Mouse (Mus musculus) neural tube, embryonic 11.5 days (tissue): ENCODE results near the gene Extl1. TPM values are rescaled to one million over a fixed set of nuclear protein-coding genes. Genes with fewer than 3 reads are reported as not detected.
"Not testable (repeated sequence)": the region's sequence is repeated elsewhere in the genome, so short reads cannot be mapped to it uniquely, and the experiment has no call there.

Experiments
- ATAC-seq: fragments of 200-750 bp; cut with Nextera tagmentation; 2 replicates; pipeline ENCODE4 v1.8.0; 2017; ENCODE audit warnings: moderate number of reproducible peaks, mild to moderate bottlenecking, moderate TSS enrichment, moderate library complexity; ENCODE audit not compliant: insufficient read depth, low FRiP score, low TSS enrichment
- DNase-seq: peaks from one replicate; pipeline ENCODE4 v3.0.0-alpha.2; 2015; ENCODE audit warnings: low spot score
- H3K27ac ChIP-seq: fragments of 300-500 bp; sonication (generic); 2 replicates; pipeline ENCODE4 v1.5.1; 2014; ENCODE audit warnings: low read depth, mild to moderate bottlenecking, low read length
- H3K27me3 ChIP-seq: fragments of 300-500 bp; sonication (generic); 2 replicates; pipeline ENCODE4 v1.6.1; 2014; ENCODE audit warnings: mild to moderate bottlenecking, low read length, mixed read lengths; ENCODE audit not compliant: control insufficient read depth, insufficient read depth
- H3K36me3 ChIP-seq: fragments of 300-500 bp; sonication (generic); 2 replicates; pipeline ENCODE4 v1.6.1; 2014; ENCODE audit warnings: mild to moderate bottlenecking, low read length, moderate library complexity, mixed read lengths; ENCODE audit not compliant: control insufficient read depth, insufficient read depth
- H3K4me1 ChIP-seq: fragments of 300-500 bp; sonication (generic); 2 replicates; pipeline ENCODE4 v1.6.1; 2014; ENCODE audit warnings: low read length, mixed read lengths; ENCODE audit not compliant: control insufficient read depth, insufficient read depth
- H3K4me2 ChIP-seq: fragments of 300-500 bp; sonication (generic); 2 replicates; pipeline ENCODE4 v1.6.1; 2014; ENCODE audit warnings: low read depth, mild to moderate bottlenecking, moderate library complexity
- H3K4me3 ChIP-seq: fragments of 300-500 bp; sonication (generic); 2 replicates; pipeline ENCODE4 v1.5.1; 2014; ENCODE audit warnings: low read depth, low read length
- H3K9ac ChIP-seq: fragments of 300-500 bp; sonication (generic); 2 replicates; pipeline ENCODE4 v1.6.1; 2014; ENCODE audit warnings: mild to moderate bottlenecking, low read length
- H3K9me3 ChIP-seq: fragments of 300-500 bp; sonication (generic); 2 replicates; pipeline ENCODE4 v1.6.1; 2016; ENCODE audit warnings: low read length; ENCODE audit not compliant: control insufficient read depth
- WGBS: fragments of 180-500 bp; shearing (Covaris S2); extraction: QIAGEN DNeasy Blood & Tissue Kit; methylation state at CpG from one replicate; pipeline ENCODE4 v1.1.7; 2014; 5-methylcytosine and 5-hydroxymethylcytosine counted together
- polyA plus RNA-seq: library from polyadenylated mRNA; unstranded; fragments of >200 nt; fragmentation: Nextera tagmentation; extraction: Ambion mirVana; gene quantifications from 2 replicates; pipeline ENCODE4 v1.2.1, GENCODE M21; 2014

Gene Extl1
- polyA plus RNA-seq, 1 experiment from 2014 or later: 0.24 TPM

DNA sequence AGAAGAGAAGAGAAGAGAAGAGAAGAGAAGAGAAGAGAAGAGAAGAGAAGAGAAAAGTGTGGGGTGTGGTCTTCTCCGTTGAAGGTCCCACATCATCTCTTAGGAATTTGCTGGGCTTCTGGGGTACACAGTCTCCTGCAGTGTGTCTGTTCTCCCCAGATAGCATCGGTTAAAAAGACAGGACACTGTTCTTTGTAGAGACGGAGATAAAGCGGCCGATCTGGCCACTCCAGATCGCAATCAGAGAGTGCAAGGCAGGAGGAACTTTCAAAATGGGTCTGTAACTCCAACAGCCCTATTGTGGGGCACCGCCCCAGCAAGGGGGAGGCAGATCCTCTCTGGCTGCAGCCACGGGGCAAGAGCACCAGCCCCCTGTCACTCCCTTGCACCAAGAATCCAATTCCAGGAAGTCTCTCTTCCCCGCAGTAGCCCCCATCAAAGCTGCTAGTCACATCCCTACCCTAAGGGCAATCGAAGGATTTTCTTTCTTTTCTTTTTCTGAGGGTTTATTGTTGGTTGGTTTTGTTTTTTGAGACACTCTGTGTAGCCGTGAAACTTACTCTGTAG lies 41.4 kb downstream of the Extl1 start:
- 0 out of 2 replicates have a peak, but pooled peaks cover 5% of the 10 kb centered on the region for H3K4me1 ChIP-seq
- no peak overlapping the region for H3K9ac ChIP-seq
- 43% methylated on average over 11 of the region's 11 CpGs for WGBS
- no peak overlapping the region for H3K4me3 ChIP-seq
- no peaks in the 10 kb centered on the region for H3K9me3 ChIP-seq
- DNase-seq: no peak
- no peak for ATAC-seq
- H3K27me3 ChIP-seq: peaks cover 36% of the 10 kb centered on the region
- H3K4me2 ChIP-seq: no peak overlapping the region
- H3K36me3 ChIP-seq: no peaks in the 10 kb centered on the region
- H3K27ac ChIP-seq: no peak overlapping the region

DNA sequence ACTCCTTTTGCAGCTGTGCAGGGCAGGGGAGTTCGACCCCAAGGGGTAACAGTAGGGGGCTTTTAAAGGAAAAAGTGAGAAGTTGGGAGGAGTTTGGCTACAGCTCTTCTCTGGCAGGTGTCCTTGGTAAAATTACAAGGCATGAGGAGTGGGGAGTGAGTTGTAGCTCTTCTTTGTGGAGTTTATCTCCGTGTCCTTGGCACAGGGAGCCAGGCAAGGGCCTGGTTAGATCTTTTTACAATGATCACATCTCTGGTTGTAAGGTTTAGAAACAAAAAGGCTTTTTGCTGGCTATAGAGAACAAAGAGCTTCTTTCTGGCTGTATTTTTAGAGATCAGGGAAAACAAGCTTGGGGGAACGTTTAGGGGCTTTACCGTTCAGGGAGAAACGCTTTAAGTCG lies 42.4 kb downstream of the Extl1 start:
- H3K4me1 ChIP-seq, H3K9ac ChIP-seq, H3K4me3 ChIP-seq, DNase-seq, ATAC-seq, H3K27ac ChIP-seq, H3K9me3 ChIP-seq, H3K36me3 ChIP-seq, H3K4me2 ChIP-seq: not testable (repeated sequence)
- 76% methylated on average over 6 of the region's 6 CpGs for WGBS
- peaks cover 36% of the 10 kb centered on the region for H3K27me3 ChIP-seq

DNA sequence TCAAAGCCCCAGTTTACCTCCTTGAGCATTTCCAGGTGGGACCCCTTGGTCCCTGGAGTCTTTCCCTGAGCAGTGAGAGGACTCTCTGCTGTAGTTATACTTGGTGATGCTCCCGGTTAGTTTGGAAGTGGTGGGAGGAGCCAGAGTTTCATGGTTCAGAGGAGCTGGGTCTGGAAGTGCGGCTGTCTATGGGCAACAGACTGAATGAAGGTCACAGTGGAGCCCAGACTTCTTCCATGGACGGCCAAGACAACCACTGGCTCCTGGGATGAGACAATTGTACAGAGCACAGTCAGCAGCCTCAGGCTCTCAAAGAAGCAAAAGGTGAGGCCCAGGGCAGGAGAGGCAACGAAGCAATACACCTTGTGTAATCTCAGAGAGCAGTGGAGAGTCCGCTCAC lies 53.4 kb downstream of the Extl1 start:
- Histone ChIP-seq H3K36me3 (no peaks in the 10 kb centered on the region), H3K27ac (no peak overlapping the region), H3K4me2 (no peak overlapping the region), H3K9ac (no peak overlapping the region), H3K4me3 (no peak overlapping the region), H3K27me3 (no peaks in the 10 kb centered on the region), H3K4me1 (no peaks in the 10 kb centered on the region), H3K9me3 (no peaks in the 10 kb centered on the region)
- ATAC-seq: no peak
- no peak for DNase-seq
- 73% methylated on average over 5 of the region's 5 CpGs for WGBS

DNA sequence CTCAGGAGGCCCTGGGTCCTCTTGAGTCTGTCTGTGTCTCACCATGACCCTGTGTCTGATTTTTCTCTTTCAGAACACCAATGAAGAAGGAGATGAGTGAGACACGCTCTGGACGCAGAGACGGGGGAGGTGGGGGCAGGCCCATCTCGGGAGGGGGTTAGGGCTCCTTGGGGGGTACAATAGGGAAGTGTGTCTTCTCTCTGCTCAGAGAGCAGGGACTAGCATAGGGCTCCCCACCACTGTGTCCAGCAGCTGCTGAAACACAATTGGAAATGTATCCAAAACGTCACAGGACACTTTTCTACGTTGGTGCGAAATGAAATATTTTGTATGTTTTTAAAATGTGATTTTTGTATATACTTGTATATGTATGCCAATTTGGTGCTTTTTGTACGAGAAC lies 54.8 kb downstream of the Extl1 start:
- no peak for DNase-seq
- H3K4me1 ChIP-seq: no peaks in the 10 kb centered on the region
- no peak overlapping the region for H3K4me3 ChIP-seq
- H3K36me3 ChIP-seq: no peaks in the 10 kb centered on the region
- no peak overlapping the region for H3K27ac ChIP-seq
- no peak overlapping the region for H3K9ac ChIP-seq
- ATAC-seq: no peak
- no peak overlapping the region for H3K4me2 ChIP-seq
- H3K27me3 ChIP-seq: no peaks in the 10 kb centered on the region
- 85% methylated on average over 8 of the region's 8 CpGs for WGBS
- no peaks in the 10 kb centered on the region for H3K9me3 ChIP-seq

DNA sequence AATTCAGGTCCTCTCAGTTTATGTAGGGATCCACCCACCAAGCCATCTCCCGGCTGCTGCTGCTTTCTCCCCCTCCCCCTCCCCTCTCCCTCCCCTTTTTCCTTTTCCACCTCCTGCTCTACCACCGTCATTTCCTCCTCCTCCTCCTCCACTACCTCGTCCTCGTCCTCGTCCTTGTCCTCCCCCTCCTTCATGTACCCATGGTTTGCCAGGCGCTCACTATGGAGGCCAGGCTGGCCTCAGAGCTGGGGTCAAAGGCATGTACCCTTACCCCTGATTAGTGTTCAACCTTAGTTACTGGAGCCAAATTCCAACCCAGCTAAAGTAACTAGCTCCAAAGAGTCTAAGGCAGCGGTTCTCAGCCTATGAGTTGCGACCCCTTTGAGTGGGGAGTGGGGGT lies 55.5 kb downstream of the Extl1 start:
- Histone ChIP-seq H3K36me3 (no peaks in the 10 kb centered on the region), H3K9ac (no peak overlapping the region), H3K4me2 (no peak overlapping the region), H3K4me3 (no peak overlapping the region), H3K9me3 (no peaks in the 10 kb centered on the region), H3K4me1 (no peaks in the 10 kb centered on the region), H3K27me3 (no peaks in the 10 kb centered on the region), H3K27ac (no peak overlapping the region)
- no peak for DNase-seq
- 59% methylated on average over 8 of the region's 8 CpGs for WGBS
- no peak for ATAC-seq

DNA sequence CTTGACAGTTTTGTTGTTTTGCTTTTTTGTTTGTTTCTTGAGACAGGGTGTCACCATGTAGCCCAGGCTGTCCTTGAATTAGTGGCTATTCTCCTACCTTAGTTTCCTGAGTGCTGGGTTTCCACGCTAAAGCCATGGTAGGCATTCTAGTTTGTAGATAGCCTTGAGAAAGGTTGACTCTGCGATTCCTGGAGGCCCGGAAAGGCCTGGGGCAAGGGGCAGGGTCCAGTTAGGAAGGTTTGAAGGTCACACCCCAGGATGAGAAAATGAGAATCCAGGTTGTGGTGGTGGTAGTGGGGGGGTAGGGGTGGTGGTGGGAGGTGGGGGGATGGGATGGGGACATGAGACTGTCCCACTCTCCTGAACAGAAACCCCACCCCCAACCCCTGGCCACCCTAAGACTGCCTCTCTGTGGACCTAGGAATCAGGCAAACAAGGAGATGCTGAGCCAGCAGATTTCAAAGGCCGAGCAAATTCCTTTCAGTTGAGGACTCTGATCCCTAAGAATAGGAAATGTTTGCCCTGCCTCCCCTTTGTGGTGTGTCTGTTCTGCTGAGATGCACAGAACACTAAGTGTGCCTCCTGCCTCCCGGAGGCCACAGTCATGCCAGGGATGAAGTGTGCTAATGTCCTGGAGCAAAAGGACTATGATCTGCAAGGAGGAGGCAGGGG lies 56.7 kb downstream of the Extl1 start:
- Histone ChIP-seq H3K4me3 (no peak overlapping the region), H3K27me3 (no peaks in the 10 kb centered on the region), H3K9ac (no peak overlapping the region), H3K27ac (no peak overlapping the region), H3K4me2 (no peak overlapping the region), H3K9me3 (no peaks in the 10 kb centered on the region), H3K36me3 (no peaks in the 10 kb centered on the region), H3K4me1 (no peaks in the 10 kb centered on the region)
- no peak for ATAC-seq
- WGBS: 79% methylated on average over 5 of the region's 5 CpGs
- DNase-seq: peak; percentile 5

DNA sequence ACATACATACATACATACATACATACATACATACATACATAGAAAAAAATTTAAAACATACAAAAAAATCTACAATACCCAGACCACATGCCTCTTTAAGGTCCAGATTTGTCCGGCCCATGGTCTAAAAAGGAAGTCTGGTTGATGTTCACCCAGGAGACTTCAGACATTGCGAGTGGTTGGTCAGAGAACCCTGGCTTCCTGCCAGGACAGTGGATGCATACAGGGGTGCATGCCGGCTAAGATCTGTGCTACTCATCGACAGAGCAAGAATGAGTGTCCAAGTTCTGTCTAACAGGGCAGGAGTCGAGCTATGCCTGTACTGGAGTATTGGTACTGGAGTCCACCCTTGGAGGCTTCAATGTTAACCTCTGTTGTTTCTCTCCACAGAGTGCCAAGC lies 59.0 kb downstream of the Extl1 start:
- no peaks in the 10 kb centered on the region for H3K4me1 ChIP-seq
- ATAC-seq (no peak), DNase-seq (no peak)
- H3K4me3 ChIP-seq: no peak overlapping the region
- H3K27ac ChIP-seq: no peak overlapping the region
- no peaks in the 10 kb centered on the region for H3K27me3 ChIP-seq
- H3K9me3 ChIP-seq: no peaks in the 10 kb centered on the region
- 82% methylated on average over 5 of the region's 5 CpGs for WGBS
- no peaks in the 10 kb centered on the region for H3K36me3 ChIP-seq
- H3K4me2 ChIP-seq: no peak overlapping the region
- H3K9ac ChIP-seq: no peak overlapping the region

DNA sequence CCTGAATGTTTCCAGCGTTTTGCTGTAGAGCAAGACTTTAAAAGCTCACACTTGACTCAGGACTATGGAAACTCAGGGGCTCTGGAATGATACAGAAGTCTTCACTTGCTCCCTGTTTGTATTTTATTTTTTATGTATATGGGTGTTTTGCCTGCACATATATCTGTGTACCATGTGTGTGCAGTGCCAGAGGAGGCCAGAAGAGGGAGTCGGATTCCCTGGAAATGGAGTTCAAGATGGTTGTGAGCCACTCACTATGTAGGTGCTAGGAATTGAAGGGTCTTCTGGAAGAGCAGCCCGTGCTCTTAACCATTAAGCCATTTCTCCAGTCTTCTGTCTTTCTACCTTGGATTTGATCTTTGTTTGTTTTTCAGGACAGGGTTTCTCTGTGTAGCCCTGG lies 62.1 kb downstream of the Extl1 start:
- Histone ChIP-seq H3K9me3 (no peaks in the 10 kb centered on the region), H3K27ac (no peak overlapping the region), H3K4me3 (no peak overlapping the region), H3K4me1 (no peaks in the 10 kb centered on the region), H3K36me3 (no peaks in the 10 kb centered on the region), H3K4me2 (no peak overlapping the region), H3K27me3 (no peaks in the 10 kb centered on the region), H3K9ac (no peak overlapping the region)
- WGBS: 73% methylated on average over 3 of the region's 3 CpGs
- no peak for DNase-seq
- no peak for ATAC-seq

DNA sequence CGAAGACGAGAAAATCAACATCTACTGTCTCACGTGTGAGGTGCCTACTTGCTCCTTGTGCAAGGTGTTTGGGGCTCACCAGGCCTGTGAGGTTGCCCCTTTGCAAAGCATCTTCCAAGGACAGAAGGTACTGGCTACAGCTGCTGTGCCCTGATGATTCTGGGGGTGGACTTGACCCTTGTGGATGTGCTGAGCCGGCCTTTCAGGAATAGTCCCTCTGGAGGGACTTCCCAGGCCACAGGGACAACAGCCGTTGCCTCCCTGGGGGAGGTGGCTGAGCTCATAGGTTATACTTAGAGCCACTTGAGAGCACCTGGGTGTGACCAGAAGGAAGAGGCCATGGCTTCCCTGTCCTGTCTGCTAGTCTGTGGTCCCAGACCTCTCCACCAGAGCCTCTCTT lies 64.0 kb downstream of the Extl1 start:
- H3K4me2 ChIP-seq: no peak overlapping the region
- no peak overlapping the region for H3K4me3 ChIP-seq
- H3K4me1 ChIP-seq: no peaks in the 10 kb centered on the region; the same call in 1 of the 2 replicates
- no peaks in the 10 kb centered on the region for H3K9me3 ChIP-seq
- no peaks in the 10 kb centered on the region for H3K27me3 ChIP-seq
- DNase-seq: no peak
- no peak for ATAC-seq
- WGBS: 74% methylated on average over 5 of the region's 5 CpGs
- H3K36me3 ChIP-seq: no peaks in the 10 kb centered on the region
- H3K9ac ChIP-seq: no peak overlapping the region
- H3K27ac ChIP-seq: no peak overlapping the region
